Mouse (Mus musculus): ENCODE results near the gene Mmp11. TPM values are rescaled to one million over a fixed set of nuclear protein-coding genes. Genes with fewer than 3 reads are reported as not detected.

Mmp11 gene
- polyA plus RNA-seq, 1 experiment: 7.5 TPM

DNA sequence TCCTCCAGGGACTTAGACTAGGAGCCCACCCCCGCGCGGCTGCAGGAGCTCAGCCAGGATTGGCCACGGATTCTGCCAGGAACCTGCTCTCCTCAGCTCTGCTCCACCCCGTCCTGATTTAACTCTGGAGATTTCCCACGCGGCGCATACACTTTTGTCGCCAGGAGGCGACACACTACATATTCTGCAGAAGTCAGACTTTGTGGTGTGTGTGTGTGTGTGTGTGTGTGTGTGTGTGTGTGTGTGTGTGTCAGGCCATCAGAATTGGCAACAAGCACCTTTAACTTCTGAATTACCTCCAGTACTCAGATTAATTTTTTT, 53.1 kb downstream of the Mmp11 start:
- WGBS: 1% methylated on average over 10 of the region's 10 CpGs
- peak overlapping the region; percentile 32; the same call in 1 of the 2 replicates for H3K4me3 ChIP-seq (ENCODE audit: low read depth, low read length)

GRCm38 (mm10) chr10:75882433-75883231, 53.7 kb downstream of the Mmp11 start:
- no peak overlapping the region for H3K27ac ChIP-seq (ENCODE audit: insufficient read depth, low read depth, low read length)
- WGBS: 19% methylated on average over 15 of the region's 15 CpGs
- H3K27me3 ChIP-seq (ENCODE audit: control insufficient read depth, insufficient read depth, low read length): no peaks in the 10 kb centered on the region
- peak overlapping the region; percentile 32; the same call in 1 of the 2 replicates for H3K4me3 ChIP-seq (ENCODE audit: low read depth, low read length)
- TF ChIP-seq POLR2A (IDR thresholded peaks at IDR 0.05; ENCODE audit: low read depth, low read length): no peak
- no peak for TF ChIP-seq CTCF (IDR thresholded peaks at IDR 0.05; ENCODE audit: extremely low read depth, insufficient read length, insufficient replicate concordance, low read depth, low read length)
- H3K36me3 ChIP-seq (ENCODE audit: control insufficient read depth, insufficient read depth, low read length): no peaks in the 10 kb centered on the region
- H3K4me1 ChIP-seq (ENCODE audit: control insufficient read depth, insufficient read depth, insufficient read length, low read length): peaks cover 7% of the 10 kb centered on the region

More for the DNA sequence above, 53.1 kb downstream of the Mmp11 start:
- TF ChIP-seq POLR2A (IDR thresholded peaks at IDR 0.05; ENCODE audit: low read depth, low read length): no peak
- peak; percentile 53; the same call in 1 of the 2 replicates for TF ChIP-seq CTCF (IDR thresholded peaks at IDR 0.05; ENCODE audit: extremely low read depth, insufficient read length, insufficient replicate concordance, low read depth, low read length)
- H3K36me3 ChIP-seq (ENCODE audit: control insufficient read depth, insufficient read depth, low read length): no peaks in the 10 kb centered on the region
- no peaks in the 10 kb centered on the region for H3K27me3 ChIP-seq (ENCODE audit: control insufficient read depth, insufficient read depth, low read length)
- H3K4me1 ChIP-seq (ENCODE audit: control insufficient read depth, insufficient read depth, insufficient read length, low read length): peaks cover 7% of the 10 kb centered on the region
- no peak overlapping the region for H3K27ac ChIP-seq (ENCODE audit: insufficient read depth, low read depth, low read length)

- peaks cover 7% of the 10 kb centered on the region for H3K4me1 ChIP-seq (ENCODE audit: control insufficient read depth, insufficient read depth, insufficient read length, low read length)
- no peaks in the 10 kb centered on the region for H3K36me3 ChIP-seq (ENCODE audit: control insufficient read depth, insufficient read depth, low read length)
- H3K4me3 ChIP-seq (ENCODE audit: low read depth, low read length): peak overlapping the region; percentile 30; the same call in 1 of the 2 replicates
- no peaks in the 10 kb centered on the region for H3K27me3 ChIP-seq (ENCODE audit: control insufficient read depth, insufficient read depth, low read length)
- 20% methylated on average over 20 of the region's 20 CpGs for WGBS
- TF ChIP-seq POLR2A (IDR thresholded peaks at IDR 0.05; ENCODE audit: low read depth, low read length) (no peak), CTCF (IDR thresholded peaks at IDR 0.05; ENCODE audit: extremely low read depth, insufficient read length, insufficient replicate concordance, low read depth, low read length) (no peak)
- no peak overlapping the region for H3K27ac ChIP-seq (ENCODE audit: insufficient read depth, low read depth, low read length)
These were observed 54.5 kb downstream of the Mmp11 start for GRCm38 (mm10) chr10:75881578-75882432.

GRCm38 (mm10) chr10:75880771-75881577, 55.3 kb downstream of the Mmp11 start:
- Histone ChIP-seq H3K36me3 (ENCODE audit: control insufficient read depth, insufficient read depth, low read length) (no peaks in the 10 kb centered on the region), H3K27ac (ENCODE audit: insufficient read depth, low read depth, low read length) (no peak overlapping the region), H3K4me3 (ENCODE audit: low read depth, low read length) (no peak overlapping the region), H3K27me3 (ENCODE audit: control insufficient read depth, insufficient read depth, low read length) (no peaks in the 10 kb centered on the region), H3K4me1 (ENCODE audit: control insufficient read depth, insufficient read depth, insufficient read length, low read length) (peaks cover 7% of the 10 kb centered on the region)
- no peak for TF ChIP-seq POLR2A (IDR thresholded peaks at IDR 0.05; ENCODE audit: low read depth, low read length)
- no peak for TF ChIP-seq CTCF (IDR thresholded peaks at IDR 0.05; ENCODE audit: extremely low read depth, insufficient read length, insufficient replicate concordance, low read depth, low read length)
- WGBS: 29% methylated on average over 6 of the region's 6 CpGs

- no peaks in the 10 kb centered on the region for H3K36me3 ChIP-seq (ENCODE audit: control insufficient read depth, insufficient read depth, low read length)
- H3K27ac ChIP-seq (ENCODE audit: insufficient read depth, low read depth, low read length): no peak overlapping the region
- WGBS: 93% methylated on average over 10 of the region's 10 CpGs
- peaks cover 7% of the 10 kb centered on the region for H3K4me1 ChIP-seq (ENCODE audit: control insufficient read depth, insufficient read depth, insufficient read length, low read length)
- H3K27me3 ChIP-seq (ENCODE audit: control insufficient read depth, insufficient read depth, low read length): no peaks in the 10 kb centered on the region
- no peak overlapping the region for H3K4me3 ChIP-seq (ENCODE audit: low read depth, low read length)
- TF ChIP-seq CTCF (IDR thresholded peaks at IDR 0.05; ENCODE audit: extremely low read depth, insufficient read length, insufficient replicate concordance, low read depth, low read length) (no peak), POLR2A (IDR thresholded peaks at IDR 0.05; ENCODE audit: low read depth, low read length) (no peak)
These were observed 55.9 kb downstream of the Mmp11 start for GRCm38 (mm10) chr10:75880351-75880750.

DNA sequence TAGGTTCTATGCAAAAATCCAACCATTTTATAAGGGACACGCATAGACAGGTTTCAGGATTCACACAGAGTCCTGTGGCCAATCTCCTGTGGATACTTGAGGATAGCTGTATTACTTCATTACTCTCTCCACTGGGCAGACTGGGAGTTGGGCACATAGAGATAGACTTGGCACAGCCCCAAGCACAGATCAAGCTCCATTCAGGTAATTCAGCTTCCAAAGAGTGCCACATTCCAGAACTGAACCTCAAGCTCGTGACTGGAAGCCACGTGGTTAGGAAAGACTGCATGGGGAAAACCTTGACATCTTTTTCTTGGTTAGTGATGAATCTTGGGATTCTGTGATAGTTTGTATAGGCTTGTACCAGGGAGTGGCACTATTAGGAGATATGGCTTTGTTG, 57.5 kb downstream of the Mmp11 start:
- no peak for TF ChIP-seq CTCF (IDR thresholded peaks at IDR 0.05; ENCODE audit: extremely low read depth, insufficient read length, insufficient replicate concordance, low read depth, low read length)
- TF ChIP-seq POLR2A (IDR thresholded peaks at IDR 0.05; ENCODE audit: low read depth, low read length): no peak
- no peak overlapping the region for H3K4me3 ChIP-seq (ENCODE audit: low read depth, low read length)
- no peak overlapping the region for H3K27ac ChIP-seq (ENCODE audit: insufficient read depth, low read depth, low read length)
- H3K36me3 ChIP-seq (ENCODE audit: control insufficient read depth, insufficient read depth, low read length): no peaks in the 10 kb centered on the region
- peaks cover 7% of the 10 kb centered on the region for H3K4me1 ChIP-seq (ENCODE audit: control insufficient read depth, insufficient read depth, insufficient read length, low read length)
- no peaks in the 10 kb centered on the region for H3K27me3 ChIP-seq (ENCODE audit: control insufficient read depth, insufficient read depth, low read length)
- 61% methylated on average over 3 of the region's 3 CpGs for WGBS

Measured in small intestine, adult 2 months (tissue).